Mouse (Mus musculus) heart, adult 18-20 months (tissue): ENCODE measurements at regions not wholly inside any gene's neighbourhood (a gene's known extent, or its start where the extent isn't known, plus 50 kb on each side); places are given as distances from the start of the nearest gene placed in this dataset.
A peak's percentile ranks its signal among the peaks of the same experiment; 100 is the strongest.

Experiments used
- DNase-seq, 2 experiments: peaks; one replicate each; pipeline ENCODE4 v3.0.0; 2021 to 2022; ENCODE audit warnings: mixed read lengths in 1 of 2

GRCm38 (mm10) chr1:193931131-193931729, 561.1 kb upstream of the Camk1g start:
- DNase-seq: no peak

GRCm38 (mm10) chr1:193928607-193929006, 558.5 kb upstream of the Camk1g start:
- DNase-seq: no peak

GRCm38 (mm10) chr1:193922756-193923155, 552.7 kb upstream of the Camk1g start:
- no peak for DNase-seq

- no peak for DNase-seq
These were observed 549.1 kb upstream of the Camk1g start for GRCm38 (mm10) chr1:193919243-193919642.

GRCm38 (mm10) chr1:193905711-193906110, 535.6 kb upstream of the Camk1g start:
- no peak for DNase-seq

- DNase-seq: no peak
These were observed 524.0 kb upstream of the Camk1g start for GRCm38 (mm10) chr1:193894072-193894471.

- DNase-seq: peak in 1 of 2 experiments; percentile 2
These were observed 506.4 kb upstream of the Camk1g start for GRCm38 (mm10) chr1:193876540-193876939.

GRCm38 (mm10) chr1:193876121-193876520, 506.0 kb upstream of the Camk1g start:
- DNase-seq: peak; percentile 22 to 49

- DNase-seq: no peak
These were observed 505.2 kb upstream of the Camk1g start for GRCm38 (mm10) chr1:193875287-193875686.

- DNase-seq: peak; percentile 32 to 38
These were observed 500.6 kb upstream of the Camk1g start for GRCm38 (mm10) chr1:193870731-193871130.

- no peak for DNase-seq
These were observed 498.7 kb upstream of the Camk1g start for GRCm38 (mm10) chr1:193868639-193869320.

GRCm38 (mm10) chr1:193860767-193861299, 490.7 kb upstream of the Camk1g start:
- DNase-seq: no peak

- DNase-seq: no peak
These were observed 490.3 kb upstream of the Camk1g start for GRCm38 (mm10) chr1:193860354-193860753.

GRCm38 (mm10) chr1:193859257-193860125, 489.4 kb upstream of the Camk1g start:
- DNase-seq: no peak

- no peak for DNase-seq
These were observed 477.8 kb upstream of the Camk1g start for GRCm38 (mm10) chr1:193847922-193848321.

- no peak for DNase-seq
These were observed 474.8 kb upstream of the Camk1g start for GRCm38 (mm10) chr1:193844868-193845267.

- DNase-seq: peak in 1 of 2 experiments; percentile 18
These were observed 474.4 kb upstream of the Camk1g start for GRCm38 (mm10) chr1:193844461-193844860.

GRCm38 (mm10) chr1:193800998-193801397, 430.9 kb upstream of the Camk1g start:
- no peak for DNase-seq

GRCm38 (mm10) chr1:193790579-193790978, 420.5 kb upstream of the Camk1g start:
- DNase-seq: no peak

GRCm38 (mm10) chr1:193788496-193788895, 418.4 kb upstream of the Camk1g start:
- DNase-seq: no peak

GRCm38 (mm10) chr1:193787417-193787816, 417.3 kb upstream of the Camk1g start:
- no peak for DNase-seq

GRCm38 (mm10) chr1:193784966-193785365, 414.9 kb upstream of the Camk1g start:
- no peak for DNase-seq

- DNase-seq: no peak
These were observed 414.4 kb upstream of the Camk1g start for GRCm38 (mm10) chr1:193784526-193784925.
